Mouse (Mus musculus): ENCODE results near the gene Ndufs3. TPM values are rescaled to one million over a fixed set of nuclear protein-coding genes. Genes with fewer than 3 reads are reported as not detected.

Ndufs3 gene
- polyA plus RNA-seq, 1 experiment from 2014 or later, result 188 TPM

DNA sequence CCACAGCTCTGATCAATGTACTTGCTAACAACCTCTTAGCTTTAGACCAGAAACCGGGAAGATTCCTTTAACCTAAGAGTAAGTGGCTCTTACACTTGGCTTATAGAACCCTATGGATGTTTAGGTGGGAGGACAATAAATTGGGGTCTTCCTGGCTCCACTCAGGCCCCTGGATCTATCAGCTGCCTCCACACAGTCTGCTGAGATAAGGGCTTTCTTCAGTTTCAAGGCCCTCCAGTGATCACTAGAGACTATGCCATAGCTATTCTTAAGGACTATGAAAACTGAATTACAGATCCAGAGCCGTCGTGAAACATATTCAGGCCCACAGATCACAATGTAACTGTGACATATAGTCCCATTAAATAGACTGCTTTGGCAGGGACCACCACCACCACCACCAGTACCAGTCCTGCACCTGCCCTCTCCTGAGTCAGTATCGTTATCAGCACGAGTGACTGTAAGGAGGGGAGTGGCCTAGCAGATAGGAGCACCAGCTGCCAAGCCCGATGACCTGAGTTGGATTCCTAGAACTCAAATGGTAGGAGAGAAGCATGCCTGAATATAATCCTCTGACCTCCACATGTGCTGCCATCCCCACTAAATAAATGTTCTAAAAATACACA is 10.8 kb downstream of the Ndufs3 start:
- ATAC-seq (ENCODE audit: low FRiP score), result no peak
- 94% methylated on average over 6 of the region's 6 CpGs for WGBS
- Histone ChIP-seq H3K4me3 (no peak overlapping the region), H3K4me2 (replicated peaks) (no peak overlapping the region), H3K9me3 (replicated peaks) (no peaks in the 10 kb centered on the region), H3K4me1 (peaks cover 14% of the 10 kb centered on the region), H3K9ac (no peak overlapping the region), H3K27ac (no peak overlapping the region), H3K36me3 (peaks cover 59% of the 10 kb centered on the region), H3K27me3 (peaks cover 33% of the 10 kb centered on the region)

DNA sequence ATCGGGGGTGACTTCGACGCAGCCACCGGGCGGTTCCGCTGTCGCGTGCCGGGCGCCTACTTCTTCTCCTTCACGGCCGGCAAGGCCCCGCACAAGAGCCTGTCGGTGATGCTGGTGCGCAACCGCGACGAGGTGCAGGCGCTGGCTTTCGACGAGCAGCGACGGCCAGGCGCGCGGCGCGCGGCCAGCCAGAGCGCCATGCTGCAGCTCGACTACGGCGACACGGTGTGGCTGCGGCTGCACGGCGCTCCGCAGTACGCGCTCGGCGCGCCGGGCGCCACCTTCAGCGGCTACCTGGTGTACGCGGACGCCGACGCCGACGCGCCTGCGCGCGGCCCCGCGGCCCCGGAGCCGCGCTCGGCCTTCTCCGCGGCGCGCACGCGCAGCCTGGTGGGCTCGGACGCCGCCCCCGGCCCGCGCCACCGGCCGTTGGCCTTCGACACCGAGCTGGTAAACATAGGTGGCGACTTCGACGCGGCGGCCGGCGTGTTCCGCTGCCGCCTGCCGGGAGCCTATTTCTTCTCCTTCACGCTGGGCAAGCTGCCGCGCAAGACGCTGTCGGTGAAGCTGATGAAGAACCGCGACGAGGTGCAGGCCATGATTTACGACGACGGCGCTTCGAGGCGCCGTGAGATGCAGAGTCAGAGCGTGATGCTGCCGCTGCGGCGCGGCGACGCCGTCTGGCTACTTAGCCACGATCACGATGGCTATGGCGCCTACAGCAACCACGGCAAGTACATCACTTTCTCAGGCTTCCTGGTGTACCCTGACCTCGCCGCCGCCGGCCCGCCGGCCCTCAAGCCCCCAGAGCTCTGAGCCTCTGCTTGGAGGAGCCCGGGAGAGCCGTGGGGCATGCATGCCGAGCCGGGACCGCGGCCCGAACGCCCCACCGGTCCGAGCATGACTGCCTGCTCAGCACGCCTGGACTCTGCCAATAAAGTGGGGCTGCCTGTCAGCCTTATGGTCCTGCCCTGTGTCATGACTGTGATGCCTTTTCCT is 14.8 kb downstream of the Ndufs3 start:
- peak overlapping the region; percentile 50 for H3K4me3 ChIP-seq
- peak overlapping the region; percentile 58 for H3K9ac ChIP-seq
- peak; percentile 42 for ATAC-seq (ENCODE audit: low FRiP score)
- peak overlapping the region; percentile 69 for H3K4me2 ChIP-seq (replicated peaks)
- H3K27ac ChIP-seq, result peak overlapping the region; percentile 57
- peaks cover 24% of the 10 kb centered on the region for H3K4me1 ChIP-seq
- H3K36me3 ChIP-seq, result peaks cover 21% of the 10 kb centered on the region; the same call in 1 of the 2 replicates
- H3K9me3 ChIP-seq (replicated peaks), result no peaks in the 10 kb centered on the region
- peaks cover 72% of the 10 kb centered on the region for H3K27me3 ChIP-seq
- WGBS, result 5% methylated on average over 131 of the region's 133 CpGs

DNA sequence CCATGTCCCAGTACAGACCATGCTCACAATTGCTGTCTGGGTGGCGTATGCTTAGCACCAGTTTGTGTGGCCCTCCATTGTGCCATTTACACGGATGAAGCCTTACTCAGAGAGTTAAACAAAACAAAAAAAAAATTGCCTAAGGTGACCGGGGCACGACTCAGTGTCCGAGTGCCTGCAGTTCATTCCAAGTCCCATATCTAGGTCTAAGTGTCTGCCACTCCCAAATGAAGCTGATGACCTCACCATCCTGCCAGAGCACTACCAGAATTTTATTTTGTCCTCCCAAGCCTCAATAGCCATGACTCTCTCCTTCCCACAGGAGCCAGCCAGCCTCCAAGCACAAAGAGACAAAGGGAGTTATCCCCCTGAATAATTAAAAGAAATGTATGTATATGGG is 17.0 kb downstream of the Ndufs3 start:
- Histone ChIP-seq H3K27ac (no peak overlapping the region), H3K4me1 (peaks cover 33% of the 10 kb centered on the region), H3K27me3 (peaks cover 80% of the 10 kb centered on the region), H3K36me3 (peaks cover 9% of the 10 kb centered on the region; the same call in 1 of the 2 replicates), H3K4me2 (replicated peaks) (peak overlapping the region; percentile 94), H3K4me3 (peak overlapping the region; percentile 63), H3K9me3 (replicated peaks) (no peaks in the 10 kb centered on the region), H3K9ac (peak overlapping the region; percentile 85; the same call in 1 of the 2 replicates)
- ATAC-seq (ENCODE audit: low FRiP score), result no peak
- 72% methylated on average over 5 of the region's 5 CpGs for WGBS

DNA sequence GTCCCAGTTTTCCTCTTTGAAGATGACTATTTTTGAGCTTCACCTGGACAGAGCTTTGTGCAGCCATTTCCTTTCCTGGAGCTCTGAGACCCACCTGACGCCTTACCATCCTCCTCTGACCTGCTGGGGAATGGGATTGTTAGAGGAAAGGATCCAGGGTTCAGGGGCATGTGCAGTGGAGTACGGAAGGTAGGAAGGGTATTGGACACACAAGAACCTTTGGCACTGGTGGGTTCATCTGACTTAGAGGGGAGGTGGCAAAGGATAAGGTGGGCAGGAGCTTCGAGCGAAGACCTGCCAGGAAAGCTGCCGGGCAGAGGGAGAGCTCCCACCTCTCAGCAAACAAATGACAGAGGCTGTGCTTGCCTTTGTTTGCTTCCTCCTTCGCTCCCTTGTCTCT is 18.2 kb downstream of the Ndufs3 start:
- no peaks in the 10 kb centered on the region for H3K36me3 ChIP-seq

DNA sequence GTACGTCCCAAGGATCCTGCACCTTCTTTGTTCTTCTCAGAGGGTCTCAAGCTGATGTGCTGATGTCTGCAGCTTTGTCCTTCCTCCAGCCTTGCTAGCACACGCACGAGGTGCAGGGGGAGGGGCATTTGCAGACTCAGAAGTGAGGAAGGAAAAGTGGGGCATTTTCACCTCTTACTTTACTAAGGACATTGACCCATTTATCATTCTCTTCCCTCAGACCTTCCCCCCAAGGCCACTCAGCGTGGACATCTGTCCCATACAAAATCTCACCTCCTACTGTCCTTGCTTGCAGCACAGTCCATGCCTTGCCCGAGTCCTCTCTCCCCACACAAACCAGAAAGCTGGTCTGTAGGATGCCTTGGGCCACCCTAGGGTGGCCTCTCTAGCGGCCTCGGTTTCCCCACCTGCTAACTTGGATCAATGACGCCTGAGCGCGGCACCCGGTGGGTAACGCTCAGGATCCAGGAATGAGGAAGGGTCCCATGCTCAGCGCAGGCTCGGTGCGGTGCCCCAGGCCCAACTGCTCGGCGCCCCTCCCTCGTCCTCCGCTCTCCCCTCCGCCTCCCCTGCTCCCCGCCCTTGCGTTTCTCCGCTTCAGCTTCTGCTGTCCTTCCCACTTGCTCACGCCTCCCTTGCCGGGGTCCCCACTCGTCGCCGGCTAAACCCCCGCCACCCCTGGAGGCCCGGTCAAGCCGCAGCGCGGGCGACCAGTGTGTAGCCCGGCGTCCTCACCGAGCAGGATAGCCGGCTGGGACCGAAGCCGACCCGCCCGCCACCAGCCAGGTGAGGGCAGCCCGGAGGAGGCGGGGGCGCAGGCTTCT is 19.2 kb downstream of the Ndufs3 start, which contains the start of gene C1qtnf4:
C1qtnf4 (plus strand) TSS at position 643 of the 824 bp plus-strand sequence.
- Histone ChIP-seq H3K36me3 (no peaks in the 10 kb centered on the region), H3K4me3 (peak within 1 kb of the TSS; percentile 63), H3K4me2 (replicated peaks) (peak within 1 kb of the TSS; percentile 94), H3K9ac (peak within 1 kb of the TSS; percentile 85), H3K9me3 (replicated peaks) (no peaks in the 10 kb centered on the region), H3K27ac (peak within 1 kb of the TSS; percentile 83), H3K4me1 (peaks cover 33% of the 10 kb centered on the region), H3K27me3 (peaks cover 65% of the 10 kb centered on the region)
- ATAC-seq (ENCODE audit: low FRiP score), result peak; percentile 82
- WGBS, result under 1% methylated on average over 45 of the region's 45 CpGs

More for the DNA sequence above, 18.2 kb downstream of the Ndufs3 start:
- no peaks in the 10 kb centered on the region for H3K9me3 ChIP-seq (replicated peaks)
- peak overlapping the region; percentile 83 for H3K27ac ChIP-seq
- no peak for ATAC-seq (ENCODE audit: low FRiP score)
- peak overlapping the region; percentile 94 for H3K4me2 ChIP-seq (replicated peaks)
- peaks cover 72% of the 10 kb centered on the region for H3K27me3 ChIP-seq
- H3K4me1 ChIP-seq, result peaks cover 33% of the 10 kb centered on the region
- 18% methylated on average over 6 of the region's 6 CpGs for WGBS
- H3K4me3 ChIP-seq, result peak overlapping the region; percentile 63
- peak overlapping the region; percentile 85 for H3K9ac ChIP-seq

DNA sequence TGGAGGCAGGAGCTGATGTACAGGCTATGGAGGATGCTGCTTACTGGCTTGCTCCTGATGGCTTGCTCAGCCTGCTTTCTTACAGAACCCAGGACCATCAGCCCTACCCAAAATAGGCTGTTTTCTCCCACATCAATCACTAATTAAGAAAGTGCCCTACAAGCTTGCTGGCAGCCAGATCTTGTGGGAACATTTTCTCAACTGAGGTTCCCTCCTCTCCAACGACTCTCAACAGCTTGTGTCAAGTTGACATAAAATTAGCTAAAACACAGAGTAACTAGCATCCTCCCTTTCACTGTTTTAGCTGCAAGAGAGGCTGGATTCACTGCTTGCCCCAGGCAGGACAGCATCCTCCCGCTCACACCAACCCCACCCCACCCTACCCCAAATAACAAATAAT is 22.8 kb downstream of the Ndufs3 start:
- no peak overlapping the region for H3K4me2 ChIP-seq (replicated peaks)
- peaks cover 19% of the 10 kb centered on the region; the same call in 1 of the 2 replicates for H3K4me1 ChIP-seq
- no peak overlapping the region for H3K9ac ChIP-seq
- 66% methylated on average over 2 of the region's 2 CpGs for WGBS
- H3K27ac ChIP-seq, result no peak overlapping the region
- no peaks in the 10 kb centered on the region for H3K36me3 ChIP-seq
- H3K4me3 ChIP-seq, result no peak overlapping the region
- no peak for ATAC-seq (ENCODE audit: low FRiP score)
- H3K9me3 ChIP-seq (replicated peaks), result no peaks in the 10 kb centered on the region
- H3K27me3 ChIP-seq, result peaks cover 31% of the 10 kb centered on the region

DNA sequence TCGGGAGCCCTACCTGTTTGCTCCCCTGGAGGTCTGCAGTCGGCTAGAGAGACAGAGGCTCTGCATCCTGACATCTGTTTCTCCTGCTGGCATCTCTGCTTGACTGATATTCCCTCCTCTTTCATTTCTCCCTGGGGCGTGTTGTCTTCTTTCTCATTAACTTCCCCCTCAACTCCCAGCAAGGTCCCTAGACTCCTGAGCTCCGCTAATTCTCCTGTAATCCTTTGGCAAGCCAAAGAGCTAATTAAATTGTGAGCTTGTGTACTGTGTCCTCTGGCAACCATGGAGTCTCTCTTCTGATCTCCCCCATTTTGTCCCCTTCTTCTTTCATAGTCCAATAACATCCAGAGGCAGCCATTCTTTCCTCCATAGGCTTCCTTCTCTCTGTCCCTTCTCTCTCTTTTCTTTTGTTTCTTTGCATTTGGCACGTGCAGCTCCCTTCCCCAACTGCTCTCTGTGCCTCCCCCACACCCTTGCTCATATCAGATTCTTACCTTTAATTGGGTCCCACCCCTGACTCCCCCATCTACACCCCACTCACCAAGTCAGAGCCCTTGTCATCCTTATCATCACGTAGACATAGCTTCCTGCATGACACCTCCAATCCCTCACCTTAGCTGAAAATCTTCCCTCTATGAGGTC is 24.4 kb downstream of the Ndufs3 start:
- Histone ChIP-seq H3K27ac (no peak overlapping the region), H3K4me2 (replicated peaks) (no peak overlapping the region), H3K4me1 (peaks cover 13% of the 10 kb centered on the region; the same call in 1 of the 2 replicates), H3K36me3 (no peaks in the 10 kb centered on the region), H3K9ac (no peak overlapping the region), H3K4me3 (no peak overlapping the region), H3K9me3 (replicated peaks) (no peaks in the 10 kb centered on the region), H3K27me3 (peaks cover 16% of the 10 kb centered on the region)
- WGBS, result 27% methylated on average over 6 of the region's 6 CpGs
- no peak for ATAC-seq (ENCODE audit: low FRiP score)

DNA sequence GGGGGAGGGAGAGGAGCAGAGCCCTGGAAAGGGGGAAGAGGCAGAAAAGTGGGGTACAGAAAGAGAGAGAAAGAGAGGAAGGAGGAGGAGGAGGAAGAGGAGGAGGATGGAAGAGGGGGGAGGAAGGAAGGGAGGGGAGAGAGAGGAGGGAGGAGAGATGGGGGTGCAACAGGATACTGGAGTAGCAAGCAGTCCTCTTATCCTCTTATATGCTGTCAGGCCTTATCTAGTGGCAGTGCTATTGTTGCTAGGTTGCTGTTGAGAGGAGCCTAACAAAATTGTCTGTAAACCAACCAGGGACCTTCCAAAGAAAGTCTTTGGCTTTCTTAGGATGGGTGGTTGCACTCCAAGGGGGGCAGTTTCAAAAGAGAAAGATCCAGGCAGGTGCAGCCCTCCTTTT is 25.2 kb downstream of the Ndufs3 start:
- Histone ChIP-seq H3K9ac (no peak overlapping the region), H3K4me1 (0 out of 2 replicates have a peak, but pooled peaks cover 5% of the 10 kb centered on the region)
- ATAC-seq (ENCODE audit: low FRiP score), result no peak

DNA sequence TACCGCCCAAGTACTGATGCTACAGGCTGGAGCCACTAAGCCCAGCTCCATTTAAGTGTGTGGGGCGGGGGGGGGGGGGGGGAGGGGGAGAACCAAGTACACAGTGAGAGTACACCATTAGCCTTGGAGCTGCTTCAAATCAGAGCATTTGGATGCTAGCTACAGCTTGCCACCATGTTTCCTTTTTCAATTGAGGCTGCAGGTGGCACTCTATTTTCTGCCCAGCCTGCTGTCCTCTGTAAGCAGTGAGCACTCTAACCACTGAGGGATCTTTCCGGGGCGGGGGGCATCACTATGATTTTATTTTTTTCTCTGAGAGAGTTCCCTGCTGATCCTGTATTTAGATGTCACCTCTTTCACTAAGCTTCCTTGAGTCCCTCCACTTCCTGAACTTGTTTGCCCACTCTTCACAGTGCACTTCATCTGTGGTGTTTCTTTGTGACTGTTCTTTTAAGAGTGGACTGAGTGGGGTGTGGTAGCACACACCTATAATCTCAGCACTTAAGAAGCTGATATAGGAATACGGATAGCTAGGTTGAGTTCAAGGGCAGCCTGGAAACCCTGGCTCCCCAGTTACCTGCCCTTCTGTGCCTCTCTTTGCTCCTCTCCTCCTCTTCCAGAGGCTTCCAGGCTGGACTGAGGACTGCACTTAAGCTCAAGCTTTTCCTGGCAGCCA is 26.9 kb downstream of the Ndufs3 start:
- WGBS, result 82% methylated on average over 4 of the region's 5 CpGs
- Histone ChIP-seq H3K4me1 (no peaks in the 10 kb centered on the region), H3K36me3 (no peaks in the 10 kb centered on the region), H3K9ac (no peak overlapping the region), H3K27me3 (peaks cover 5% of the 10 kb centered on the region; the same call in 1 of the 2 replicates), H3K9me3 (replicated peaks) (no peaks in the 10 kb centered on the region), H3K4me3 (no peak overlapping the region), H3K27ac (no peak overlapping the region), H3K4me2 (replicated peaks) (no peak overlapping the region)
- ATAC-seq (ENCODE audit: low FRiP score), result no peak

More for the DNA sequence above, 25.2 kb downstream of the Ndufs3 start:
- no peak overlapping the region for H3K4me3 ChIP-seq
- H3K27me3 ChIP-seq, result peaks cover 7% of the 10 kb centered on the region
- no peaks in the 10 kb centered on the region for H3K9me3 ChIP-seq (replicated peaks)
- H3K27ac ChIP-seq, result no peak overlapping the region
- H3K36me3 ChIP-seq, result no peaks in the 10 kb centered on the region
- no peak overlapping the region for H3K4me2 ChIP-seq (replicated peaks)

DNA sequence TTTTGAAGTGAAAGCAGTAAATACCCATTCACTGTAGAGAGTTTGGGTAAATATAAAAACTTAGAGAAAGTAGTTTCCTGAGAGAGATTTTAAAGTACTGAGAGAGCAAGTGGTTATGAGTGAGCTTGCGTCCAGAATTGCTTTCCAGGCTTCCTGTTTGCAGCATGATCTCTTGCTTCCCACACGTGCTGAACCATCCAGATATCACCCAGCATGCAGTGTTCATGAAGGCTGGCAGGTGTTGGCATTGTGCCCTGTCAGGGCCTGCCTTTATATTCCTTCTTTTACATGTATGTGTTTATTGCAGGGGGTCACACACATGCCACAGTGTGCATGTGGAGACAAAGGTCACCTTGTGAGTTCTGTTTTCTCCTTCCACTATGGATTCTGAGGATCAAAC is 29.4 kb downstream of the Ndufs3 start:
- no peak overlapping the region for H3K4me2 ChIP-seq (replicated peaks)
- H3K9me3 ChIP-seq (replicated peaks), result no peaks in the 10 kb centered on the region
- H3K9ac ChIP-seq, result no peak overlapping the region
- 71% methylated on average over 2 of the region's 2 CpGs for WGBS
- no peaks in the 10 kb centered on the region for H3K36me3 ChIP-seq
- no peak overlapping the region for H3K4me3 ChIP-seq
- H3K27me3 ChIP-seq, result peaks cover under 1% of the 10 kb centered on the region; the same call in 1 of the 2 replicates
- no peak overlapping the region for H3K27ac ChIP-seq
- no peaks in the 10 kb centered on the region for H3K4me1 ChIP-seq
- no peak for ATAC-seq (ENCODE audit: low FRiP score)

DNA sequence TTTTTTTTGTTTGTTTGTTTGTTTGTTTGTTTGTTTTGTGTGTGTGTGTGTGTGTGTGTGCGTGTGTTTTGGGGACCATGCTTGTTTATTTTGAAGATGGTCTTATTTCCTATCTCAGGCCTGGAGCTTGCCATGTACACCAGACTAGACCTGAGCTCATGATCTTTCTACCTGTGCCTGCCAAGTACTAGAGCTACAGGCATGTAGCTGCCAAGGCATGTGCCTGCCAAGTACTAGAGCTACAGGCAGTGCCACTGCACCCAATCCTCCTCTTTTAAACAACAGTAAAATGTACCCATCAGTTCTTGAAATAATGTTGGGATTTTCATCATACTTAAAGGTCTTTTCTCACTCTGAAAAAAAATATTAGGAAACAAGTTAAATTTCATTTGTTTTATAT is 30.6 kb downstream of the Ndufs3 start:
- no peak overlapping the region for H3K27ac ChIP-seq
- H3K9me3 ChIP-seq (replicated peaks), result no peaks in the 10 kb centered on the region
- 90% methylated on average over 1 of the region's 1 CpGs for WGBS
- no peak overlapping the region for H3K4me3 ChIP-seq
- no peaks in the 10 kb centered on the region for H3K36me3 ChIP-seq
- no peak overlapping the region for H3K9ac ChIP-seq
- no peaks in the 10 kb centered on the region for H3K4me1 ChIP-seq
- H3K27me3 ChIP-seq, result no peaks in the 10 kb centered on the region
- no peak overlapping the region for H3K4me2 ChIP-seq (replicated peaks)
- no peak for ATAC-seq (ENCODE audit: low FRiP score)
